In genomic region chr17:5023745-5024144, GRCm38 (mm10) we compare ENCODE assay signal across 24 mouse cellular contexts.
"Had no signal": no experiment of that assay in that cellular context is flagged by ENCODE, and none has a peak within 500 bp of the region (broad histone marks: within the 10 kb centered on the region; RNA-seq: fewer than 3 reads in every experiment).

No protein-coding gene starts in this region.

- H3K27me3 ChIP-seq: limb, embryonic 12.5 days; limb, embryonic 15.5 days; liver, embryonic 12.5 days; liver, embryonic 15.5 days; lung, embryonic 15.5 days; megakaryocyte, embryonic 14.5 days; neural tube, embryonic 12.5 days; neural tube, embryonic 15.5 days had no signal

- DNase-seq: left cerebral cortex, postnatal 4 days; lung, adult 18-20 months; lung, postnatal 10 days; lung, postnatal 36 days; midbrain, embryonic 14.5 days; right cerebral cortex, adult 18-20 months; right cerebral cortex, postnatal 14 days; right cerebral cortex, postnatal 4 days; thymus, adult 2 months; thymus, postnatal 14 days; thymus, postnatal 4 days had no signal

- H3K4me3 ChIP-seq: limb, embryonic 12.5 days; limb, embryonic 15.5 days; liver, embryonic 12.5 days; liver, embryonic 15.5 days; lung, embryonic 15.5 days; megakaryocyte, embryonic 14.5 days; midbrain, embryonic 10.5 days; neural tube, embryonic 12.5 days; neural tube, embryonic 15.5 days had no signal

- H3K9ac ChIP-seq: limb, embryonic 12.5 days; limb, embryonic 15.5 days; liver, embryonic 12.5 days; liver, embryonic 15.5 days; lung, embryonic 15.5 days; neural tube, embryonic 12.5 days; neural tube, embryonic 15.5 days had no signal

- H3K27ac ChIP-seq: kidney, postnatal 0 days; limb, embryonic 12.5 days; limb, embryonic 15.5 days; liver, embryonic 12.5 days; liver, embryonic 15.5 days; lung, embryonic 15.5 days; midbrain, embryonic 10.5 days; neural tube, embryonic 12.5 days; neural tube, embryonic 15.5 days; stomach, postnatal 0 days had no signal

- H3K36me3 ChIP-seq: limb, embryonic 15.5 days; liver, embryonic 15.5 days; lung, embryonic 15.5 days; neural tube, embryonic 15.5 days had no signal

- ATAC-seq: inflammation-experienced regulatory T-cells, adult 6 months; intestine, embryonic 16.5 days; liver, embryonic 12.5 days had no signal

- H3K9me3 ChIP-seq: limb, embryonic 12.5 days; limb, embryonic 15.5 days; liver, embryonic 12.5 days; liver, embryonic 15.5 days; lung, embryonic 15.5 days; megakaryocyte, embryonic 14.5 days; midbrain, embryonic 10.5 days; neural tube, embryonic 12.5 days; neural tube, embryonic 15.5 days had no signal

- H3K4me2 ChIP-seq: limb, embryonic 12.5 days; limb, embryonic 15.5 days; liver, embryonic 12.5 days; liver, embryonic 15.5 days; lung, embryonic 15.5 days; neural tube, embryonic 12.5 days; neural tube, embryonic 15.5 days had no signal
